Mouse (Mus musculus): ENCODE results near the gene Fam102b. TPM values are rescaled to one million over a fixed set of nuclear protein-coding genes. Genes with fewer than 3 reads are reported as not detected.

Gene Fam102b
- total RNA-seq (2014; fragmentation: Nextera tagmentation) (0.15 TPM in 1 of 2 replicates, not detected in the other), total RNA-seq (2017) (0.06 and 0.11 TPM in 2 replicates), polyA plus RNA-seq (2012) (0.01 TPM in 1 of 2 replicates, not detected in the other)

DNA sequence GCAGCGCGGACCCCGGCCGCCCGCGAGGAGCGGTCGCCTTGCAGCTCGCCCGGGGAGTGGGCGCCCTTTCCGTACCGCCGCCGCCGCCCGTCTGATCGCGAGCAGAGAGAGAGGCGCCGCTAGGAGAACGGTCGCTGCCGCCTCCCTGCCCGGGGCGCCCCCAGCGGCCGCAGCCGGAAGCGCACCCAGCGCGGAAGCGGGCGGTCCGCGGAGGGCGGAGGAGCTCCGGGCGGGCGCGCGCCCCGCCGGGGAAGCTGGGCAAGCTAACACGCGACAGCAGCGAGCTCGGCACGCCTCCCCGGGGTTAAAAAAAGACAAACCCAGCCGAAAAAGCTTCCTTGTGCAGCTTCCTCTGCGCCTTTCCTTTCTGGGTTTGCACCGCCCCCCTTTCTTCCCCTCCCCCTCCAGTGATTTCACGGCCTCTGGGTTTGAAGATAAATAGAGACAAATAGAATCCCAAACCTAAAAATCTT lies at the start of gene Fam102b:
Gene Fam102b (minus strand): TSS at position 93 of the 473 bp plus-strand sequence.
- no peak within 1 kb of the TSS for H3K4me3 ChIP-seq (ENCODE audit: low read depth, low read length)
- DNase-seq (ENCODE audit: low spot score) (no peak), ATAC-seq (ENCODE audit: extremely low read depth, insufficient number of reproducible peaks, low FRiP score, poor library complexity, severe bottlenecking) (no peak)
- TF ChIP-seq CTCF (IDR thresholded peaks at IDR 0.05; ENCODE audit: low read depth, low read length) (no peak), GATA2 (IDR thresholded peaks at IDR 0.05; ENCODE audit: borderline replicate concordance, low read depth, low read length) (no peak), POLR2AphosphoS5 (IDR thresholded peaks at IDR 0.05; ENCODE audit: insufficient replicate concordance, low read depth, low read length) (no peak), GATA1 (IDR thresholded peaks at IDR 0.05; ENCODE audit: borderline replicate concordance, low read length) (no peak), TAL1 (conservative IDR thresholded peaks at IDR 0.05; ENCODE audit: low read depth, low read length) (no peak)
- no peaks in the 10 kb centered on the region for H3K27me3 ChIP-seq (ENCODE audit: insufficient read depth, low read length)
- H3K9me3 ChIP-seq (replicated peaks): peaks cover 12% of the 10 kb centered on the region
- H3K4me1 ChIP-seq (ENCODE audit: insufficient read depth, low read depth, low read length): no peaks in the 10 kb centered on the region
- H3K36me3 ChIP-seq (replicated peaks): no peaks in the 10 kb centered on the region

DNA sequence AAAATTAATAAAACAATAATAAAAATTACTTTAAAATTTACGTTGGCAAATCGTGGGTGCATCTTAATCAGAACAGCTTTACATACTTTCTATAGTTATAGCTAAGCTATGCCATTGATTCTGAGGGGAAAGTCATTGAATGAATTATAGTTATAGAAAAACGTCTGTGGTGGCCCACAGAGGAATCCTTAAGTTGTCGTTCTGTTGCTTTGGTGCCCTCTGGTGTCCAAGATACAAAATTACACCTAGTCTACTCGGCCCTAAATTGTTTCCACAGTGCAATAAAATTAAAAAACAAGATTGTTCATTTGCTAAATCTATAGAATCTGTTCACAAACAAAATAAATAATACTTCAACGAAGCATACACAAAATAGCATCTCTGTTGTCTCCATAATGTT lies 35.6 kb upstream of the Fam102b start:
- Histone ChIP-seq H3K4me1 (ENCODE audit: insufficient read depth, low read depth, low read length) (no peaks in the 10 kb centered on the region), H3K27me3 (ENCODE audit: insufficient read depth, low read length) (no peaks in the 10 kb centered on the region), H3K9me3 (replicated peaks) (no peaks in the 10 kb centered on the region), H3K36me3 (replicated peaks) (no peaks in the 10 kb centered on the region), H3K4me3 (ENCODE audit: low read depth, low read length) (no peak overlapping the region)
- DNase-seq (ENCODE audit: low spot score) (peak; percentile 13), ATAC-seq (ENCODE audit: extremely low read depth, insufficient number of reproducible peaks, low FRiP score, poor library complexity, severe bottlenecking) (peak; percentile 28; the same call in 1 of the 2 replicates)
- TF ChIP-seq GATA1 (IDR thresholded peaks at IDR 0.05; ENCODE audit: borderline replicate concordance, low read length) (no peak), CTCF (IDR thresholded peaks at IDR 0.05; ENCODE audit: low read depth, low read length) (peak; percentile 36; the same call in 1 of the 2 replicates)

DNA sequence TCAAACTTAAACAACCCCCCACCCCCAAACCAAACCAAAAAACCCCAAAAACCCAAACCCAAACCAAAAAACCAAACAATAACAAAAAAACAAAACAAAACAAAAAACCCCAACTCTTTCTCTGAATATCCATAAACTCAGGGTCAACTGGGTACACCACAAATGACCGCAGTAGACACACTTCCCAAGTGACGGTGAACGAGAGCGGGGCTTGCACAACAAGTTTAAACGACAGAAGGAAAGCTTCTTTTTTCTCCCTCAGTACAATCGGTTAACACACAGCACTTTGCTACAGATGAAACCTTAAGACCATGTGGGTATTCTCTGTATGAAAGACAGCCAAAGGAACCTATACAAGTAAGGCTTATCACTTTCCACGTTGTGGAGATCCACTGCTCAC lies 35.0 kb upstream of the Fam102b start:
- Histone ChIP-seq H3K9me3 (replicated peaks) (no peaks in the 10 kb centered on the region), H3K36me3 (replicated peaks) (no peaks in the 10 kb centered on the region), H3K4me3 (ENCODE audit: low read depth, low read length) (no peak overlapping the region), H3K4me1 (ENCODE audit: insufficient read depth, low read depth, low read length) (no peaks in the 10 kb centered on the region), H3K27me3 (ENCODE audit: insufficient read depth, low read length) (no peaks in the 10 kb centered on the region)
- TF ChIP-seq GATA1 (IDR thresholded peaks at IDR 0.05; ENCODE audit: borderline replicate concordance, low read length) (no peak), GATA2 (IDR thresholded peaks at IDR 0.05; ENCODE audit: borderline replicate concordance, low read depth, low read length) (no peak), POLR2AphosphoS5 (IDR thresholded peaks at IDR 0.05; ENCODE audit: insufficient replicate concordance, low read depth, low read length) (no peak), CTCF (IDR thresholded peaks at IDR 0.05; ENCODE audit: low read depth, low read length) (no peak)
- DNase-seq (ENCODE audit: low spot score) (no peak), ATAC-seq (ENCODE audit: extremely low read depth, insufficient number of reproducible peaks, low FRiP score, poor library complexity, severe bottlenecking) (no peak)

DNA sequence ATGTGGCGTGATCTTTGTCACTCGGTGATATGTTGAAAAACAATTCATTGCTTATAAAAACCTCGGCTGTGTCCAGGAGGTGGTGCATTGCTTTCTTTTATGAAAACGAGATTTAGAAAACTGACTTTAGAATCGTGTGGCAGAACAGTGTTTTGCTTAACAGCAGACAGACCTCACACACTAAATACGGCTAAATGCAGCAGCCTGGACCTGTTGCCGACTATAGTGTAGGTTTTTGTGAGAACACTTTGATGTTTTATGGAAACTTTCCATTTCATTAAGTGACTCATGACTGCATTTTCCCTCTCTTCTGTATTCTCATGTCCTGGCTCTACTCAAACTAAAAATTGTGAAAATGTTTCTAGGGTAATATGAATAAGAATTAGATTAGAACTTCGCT lies 32.5 kb upstream of the Fam102b start:
- H3K27me3 ChIP-seq (ENCODE audit: insufficient read depth, low read length): no peaks in the 10 kb centered on the region
- H3K36me3 ChIP-seq (replicated peaks): no peaks in the 10 kb centered on the region
- H3K9me3 ChIP-seq (replicated peaks): no peaks in the 10 kb centered on the region
- ATAC-seq (ENCODE audit: extremely low read depth, insufficient number of reproducible peaks, low FRiP score, poor library complexity, severe bottlenecking) (no peak), DNase-seq (ENCODE audit: low spot score) (no peak)
- H3K4me1 ChIP-seq (ENCODE audit: insufficient read depth, low read depth, low read length): no peaks in the 10 kb centered on the region
- no peak for TF ChIP-seq CTCF (IDR thresholded peaks at IDR 0.05; ENCODE audit: low read depth, low read length)
- TF ChIP-seq GATA2 (IDR thresholded peaks at IDR 0.05; ENCODE audit: borderline replicate concordance, low read depth, low read length): no peak
- TF ChIP-seq TAL1 (conservative IDR thresholded peaks at IDR 0.05; ENCODE audit: low read depth, low read length): no peak
- TF ChIP-seq GATA1 (IDR thresholded peaks at IDR 0.05; ENCODE audit: borderline replicate concordance, low read length): no peak
- no peak for TF ChIP-seq POLR2AphosphoS5 (IDR thresholded peaks at IDR 0.05; ENCODE audit: insufficient replicate concordance, low read depth, low read length)
- no peak overlapping the region for H3K4me3 ChIP-seq (ENCODE audit: low read depth, low read length)

DNA sequence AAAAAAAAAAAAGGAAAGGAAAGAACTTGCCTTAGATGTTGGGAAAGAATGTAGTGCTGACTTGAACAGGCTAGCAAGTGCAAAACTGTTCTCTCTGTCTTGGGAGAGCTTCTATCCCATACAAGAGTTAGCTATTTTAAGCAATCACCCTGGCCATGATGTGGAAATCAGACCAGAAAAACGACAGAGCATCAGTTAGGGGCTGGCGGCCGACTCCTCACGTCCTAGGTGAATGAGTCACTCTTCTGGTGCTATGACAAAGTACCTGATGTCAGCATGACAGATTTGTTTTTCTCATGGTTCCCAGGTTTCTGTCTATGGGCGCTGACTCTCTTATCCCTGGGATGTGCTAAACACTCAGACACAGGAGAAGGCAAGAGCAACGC lies 24.5 kb upstream of the Fam102b start:
- Histone ChIP-seq H3K27me3 (ENCODE audit: insufficient read depth, low read length) (no peaks in the 10 kb centered on the region), H3K4me1 (ENCODE audit: insufficient read depth, low read depth, low read length) (no peaks in the 10 kb centered on the region)
- ATAC-seq (ENCODE audit: extremely low read depth, insufficient number of reproducible peaks, low FRiP score, poor library complexity, severe bottlenecking): no peak

DNA sequence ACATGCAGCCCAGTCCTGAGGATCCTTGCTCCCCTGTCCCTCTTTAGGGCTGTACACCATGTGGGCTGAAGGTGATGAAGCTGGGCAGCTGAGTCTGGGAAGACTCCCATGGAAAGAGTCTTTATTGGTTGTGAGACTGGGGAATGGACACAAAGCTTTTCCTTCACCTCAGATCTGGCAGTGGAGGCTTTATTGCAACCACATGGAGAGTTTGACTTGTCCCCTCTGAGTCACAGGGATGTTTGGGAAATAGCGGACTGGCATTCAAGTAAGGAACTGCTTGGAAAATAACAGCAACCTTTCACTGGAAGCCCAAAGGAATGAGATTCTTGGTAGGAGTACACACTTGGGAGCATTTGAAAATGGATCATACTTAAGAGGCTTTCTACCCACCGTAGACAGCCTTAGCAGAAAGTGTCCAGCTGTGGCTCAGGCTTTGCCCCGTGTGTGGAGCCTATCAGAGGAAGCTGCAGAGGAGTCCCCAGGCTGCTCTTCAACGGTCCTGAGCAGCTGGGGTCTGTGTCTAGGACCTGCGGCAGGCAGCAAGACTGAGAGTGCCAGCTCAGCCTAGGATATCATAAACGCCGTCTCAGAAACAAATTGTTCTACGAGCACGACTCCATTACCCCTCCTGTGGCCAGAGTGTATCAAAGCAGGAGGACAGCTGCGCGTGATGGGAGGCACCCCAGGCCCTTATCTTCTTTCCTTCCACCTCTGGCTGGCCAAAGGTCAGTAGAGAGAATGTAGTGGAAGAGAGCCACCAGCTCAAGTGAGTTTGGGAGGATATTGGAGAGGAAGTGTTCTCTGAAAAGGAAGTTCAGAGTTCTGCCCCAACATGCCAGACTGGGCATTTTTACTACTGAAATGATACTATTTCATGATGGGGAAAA lies 23.9 kb upstream of the Fam102b start:
- Histone ChIP-seq H3K9me3 (replicated peaks) (no peaks in the 10 kb centered on the region), H3K4me1 (ENCODE audit: insufficient read depth, low read depth, low read length) (no peaks in the 10 kb centered on the region), H3K4me3 (ENCODE audit: low read depth, low read length) (no peak overlapping the region), H3K27me3 (ENCODE audit: insufficient read depth, low read length) (no peaks in the 10 kb centered on the region), H3K36me3 (replicated peaks) (no peaks in the 10 kb centered on the region)
- ATAC-seq (ENCODE audit: extremely low read depth, insufficient number of reproducible peaks, low FRiP score, poor library complexity, severe bottlenecking) (no peak), DNase-seq (ENCODE audit: low spot score) (no peak)
- no peak for TF ChIP-seq TAL1 (conservative IDR thresholded peaks at IDR 0.05; ENCODE audit: low read depth, low read length)
- TF ChIP-seq GATA2 (IDR thresholded peaks at IDR 0.05; ENCODE audit: borderline replicate concordance, low read depth, low read length): no peak
- no peak for TF ChIP-seq GATA1 (IDR thresholded peaks at IDR 0.05; ENCODE audit: borderline replicate concordance, low read length)
- TF ChIP-seq CTCF (IDR thresholded peaks at IDR 0.05; ENCODE audit: low read depth, low read length): no peak
- TF ChIP-seq POLR2AphosphoS5 (IDR thresholded peaks at IDR 0.05; ENCODE audit: insufficient replicate concordance, low read depth, low read length): no peak

More for the DNA sequence above, 24.5 kb upstream of the Fam102b start:
- H3K36me3 ChIP-seq (replicated peaks): no peaks in the 10 kb centered on the region
- H3K9me3 ChIP-seq (replicated peaks): no peaks in the 10 kb centered on the region
- no peak for TF ChIP-seq GATA1 (IDR thresholded peaks at IDR 0.05; ENCODE audit: borderline replicate concordance, low read length)
- no peak for TF ChIP-seq GATA2 (IDR thresholded peaks at IDR 0.05; ENCODE audit: borderline replicate concordance, low read depth, low read length)
- TF ChIP-seq CTCF (IDR thresholded peaks at IDR 0.05; ENCODE audit: low read depth, low read length): no peak
- DNase-seq (ENCODE audit: low spot score): no peak
- no peak overlapping the region for H3K4me3 ChIP-seq (ENCODE audit: low read depth, low read length)
